7 mouse cellular contexts compared by ENCODE assay signal in genomic region chr13:68597667-68598066, GRCm38 (mm10). TPM values are rescaled to one million over a fixed set of nuclear protein-coding genes. Genes with fewer than 3 reads are reported as not detected.
DNase-seq lines count a peak whose midpoint lies in the region; ATAC-seq and TF ChIP-seq lines count a peak whose summit lies in the region.

No protein-coding gene starts in this region.

- peak overlapping the region; percentile 58 for H3K4me3 ChIP-seq in E14TG2a.4 (replicated peaks; ENCODE audit: low read length)
- peak overlapping the region; percentile 34 for H3K4me3 ChIP-seq in hindbrain, embryonic 15.5 days
- H3K4me3 ChIP-seq in liver, postnatal 0 days (ENCODE audit: low read depth, low read length), result no peak overlapping the region
- no peak overlapping the region for H3K4me3 ChIP-seq in cerebellum, adult 2 months (replicated peaks; ENCODE audit: insufficient read depth, low read depth, low read length)

- peak; percentile 40; the same call in 1 of the 2 replicates for ATAC-seq in hindbrain, embryonic 15.5 days (ENCODE audit: low FRiP score, low read depth)
- peak; percentile 55 for ATAC-seq in liver, postnatal 0 days

- H3K36me3 ChIP-seq in E14TG2a.4 (ENCODE audit: insufficient read depth, low read length), result peaks cover 7% of the 10 kb centered on the region
- H3K36me3 ChIP-seq in hindbrain, embryonic 15.5 days, result peaks cover 5% of the 10 kb centered on the region
- H3K36me3 ChIP-seq in liver, postnatal 0 days (replicated peaks; ENCODE audit: insufficient read depth, low read length), result peaks cover 4% of the 10 kb centered on the region

- no peak for TF ChIP-seq EP300 in liver, postnatal 0 days (IDR thresholded peaks at IDR 0.05; ENCODE audit: low read depth)

- H3K9me3 ChIP-seq in E14TG2a.4 (ENCODE audit: low read length), result no peaks in the 10 kb centered on the region
- no peaks in the 10 kb centered on the region for H3K9me3 ChIP-seq in hindbrain, embryonic 15.5 days
- H3K9me3 ChIP-seq in liver, postnatal 0 days (ENCODE audit: low read length), result no peaks in the 10 kb centered on the region

- TF ChIP-seq POLR2A in cerebellum, adult 2 months (IDR thresholded peaks at IDR 0.05; ENCODE audit: borderline replicate concordance, insufficient read depth, low read length), result no peak

- peaks cover 11% of the 10 kb centered on the region for H3K27me3 ChIP-seq in E14TG2a.4 (ENCODE audit: insufficient read depth, low read length)
- H3K27me3 ChIP-seq in hindbrain, embryonic 15.5 days, result no peaks in the 10 kb centered on the region
- H3K27me3 ChIP-seq in liver, postnatal 0 days (ENCODE audit: insufficient read depth, low read length), result no peaks in the 10 kb centered on the region
- H3K27me3 ChIP-seq in cerebellum, adult 2 months (ENCODE audit: control insufficient read depth, insufficient read depth, low read length), result no peaks in the 10 kb centered on the region

- H3K4me1 ChIP-seq in E14TG2a.4 (replicated peaks; ENCODE audit: low read depth, low read length), result peaks cover 10% of the 10 kb centered on the region
- peaks cover 18% of the 10 kb centered on the region for H3K4me1 ChIP-seq in hindbrain, embryonic 15.5 days (replicated peaks)
- H3K4me1 ChIP-seq in liver, postnatal 0 days (ENCODE audit: insufficient read depth), result no peaks in the 10 kb centered on the region; the same call in 1 of the 2 replicates
- no peaks in the 10 kb centered on the region; the same call in 1 of the 2 replicates for H3K4me1 ChIP-seq in cerebellum, adult 2 months (ENCODE audit: control insufficient read depth, insufficient read depth, low read length)

- 17% methylated on average over 12 of the region's 13 CpGs for WGBS in hindbrain, embryonic 15.5 days
- 19% methylated on average over 13 of the region's 13 CpGs for WGBS in liver, postnatal 0 days (ENCODE audit: insufficient replicate concordance)
- WGBS in cerebellum, adult 2 months, result 18% methylated on average over 13 of the region's 13 CpGs

- H3K9ac ChIP-seq in hindbrain, embryonic 15.5 days, result peak overlapping the region; percentile 36; the same call in 1 of the 2 replicates
- H3K9ac ChIP-seq in liver, postnatal 0 days (replicated peaks), result no peak overlapping the region

- no peak overlapping the region for H3K27ac ChIP-seq in hindbrain, embryonic 15.5 days (replicated peaks)
- no peak overlapping the region for H3K27ac ChIP-seq in liver, postnatal 0 days (ENCODE audit: low read depth)
- H3K27ac ChIP-seq in cerebellum, adult 2 months (ENCODE audit: insufficient read depth, low read length), result no peak overlapping the region

- peak; percentile 30 for DNase-seq in ES-CJ7 (ENCODE audit: low read depth, low spot score)
- no peak for DNase-seq in liver, postnatal 0 days
- no peak for DNase-seq in cerebellum, postnatal 25 days
- no peak for DNase-seq in cerebellum, adult 2 months
- no peak for DNase-seq in cerebellum, adult 8-10 months

- H3K4me2 ChIP-seq in hindbrain, embryonic 15.5 days, result peak overlapping the region; percentile 60
- no peak overlapping the region for H3K4me2 ChIP-seq in liver, postnatal 0 days (ENCODE audit: low read depth, low read length)

- TF ChIP-seq CTCF in E14TG2a.4 (conservative IDR thresholded peaks at IDR 0.05; ENCODE audit: low read length), result no peak
- TF ChIP-seq CTCF in liver, postnatal 0 days (IDR thresholded peaks at IDR 0.05; ENCODE audit: low read depth), result no peak
- no peak for TF ChIP-seq CTCF in cerebellum, adult 2 months (IDR thresholded peaks at IDR 0.05; ENCODE audit: borderline replicate concordance, insufficient read depth, low read depth, low read length)

RNA-seq across cellular contexts. Expression of gene 1700001L19Rik, which starts 0.4 kb away (rescaled TPM):
- 8.1 and 8.7 TPM in 2 replicates for polyA plus RNA-seq in hindbrain, embryonic 15.5 days (2015; fragmentation: Nextera tagmentation; extraction: Ambion mirVana)
- polyA plus RNA-seq in liver, postnatal 0 days (2015; fragmentation: Nextera tagmentation; extraction: Ambion mirVana), result not detected in 2 replicates
- polyA plus RNA-seq in cerebellum, adult 2 months (2012; rRNA removed), result 2.8 and 3.3 TPM in 2 replicates

RNA-seq across cellular contexts. Expression of gene Fastkd3, which starts 15.6 kb away (rescaled TPM):
- polyA plus RNA-seq in hindbrain, embryonic 15.5 days (2015; fragmentation: Nextera tagmentation; extraction: Ambion mirVana), result 20.6 and 23.0 TPM in 2 replicates
- polyA plus RNA-seq in liver, postnatal 0 days (2015; fragmentation: Nextera tagmentation; extraction: Ambion mirVana), result 8.4 and 9.2 TPM in 2 replicates
- 19.5 and 19.6 TPM in 2 replicates for polyA plus RNA-seq in cerebellum, adult 2 months (2012; rRNA removed)

RNA-seq across cellular contexts. Expression of gene Mtrr, which starts 15.7 kb away (rescaled TPM):
- 13.2 and 13.8 TPM in 2 replicates for polyA plus RNA-seq in hindbrain, embryonic 15.5 days (2015; fragmentation: Nextera tagmentation; extraction: Ambion mirVana)
- 3.3 and 6.4 TPM in 2 replicates for polyA plus RNA-seq in liver, postnatal 0 days (2015; fragmentation: Nextera tagmentation; extraction: Ambion mirVana)
- 12.5 and 13.6 TPM in 2 replicates for polyA plus RNA-seq in cerebellum, adult 2 months (2012; rRNA removed)

Comparison
In these comparisons a context has a peak if more than half of its experiments do, and no peak if none do; other contexts are left out.
1. H3K4me3 ChIP-seq: peak in E14TG2a.4 (single experiment) and hindbrain, embryonic 15.5 days (single experiment); none in liver, postnatal 0 days (single experiment) and cerebellum, adult 2 months (single experiment).